Mouse (Mus musculus) thymus, adult 2 months (tissue): Measurements from ENCODE around the gene Nelfb.

Experiments used
- CTCF ChIP-seq: fragments of 200-500 bp; IDR thresholded peaks from 2 replicates; pipeline ENCODE4 v1.5.1; 2012; ENCODE audit warnings: mild to moderate bottlenecking, control low read depth, low read length, moderate library complexity, borderline replicate concordance; ENCODE audit not compliant: control insufficient read depth, poor library complexity, insufficient read depth; ENCODE audit errors: extremely low read depth
- POLR2A ChIP-seq: fragments of 200-500 bp; IDR thresholded peaks from 2 replicates; pipeline ENCODE4 v1.6.1; 2012; ENCODE audit warnings: mild to moderate bottlenecking, low read length, control low read depth, moderate library complexity; ENCODE audit not compliant: control insufficient read depth, poor library complexity, insufficient read depth; ENCODE audit errors: extremely low read depth

DNA sequence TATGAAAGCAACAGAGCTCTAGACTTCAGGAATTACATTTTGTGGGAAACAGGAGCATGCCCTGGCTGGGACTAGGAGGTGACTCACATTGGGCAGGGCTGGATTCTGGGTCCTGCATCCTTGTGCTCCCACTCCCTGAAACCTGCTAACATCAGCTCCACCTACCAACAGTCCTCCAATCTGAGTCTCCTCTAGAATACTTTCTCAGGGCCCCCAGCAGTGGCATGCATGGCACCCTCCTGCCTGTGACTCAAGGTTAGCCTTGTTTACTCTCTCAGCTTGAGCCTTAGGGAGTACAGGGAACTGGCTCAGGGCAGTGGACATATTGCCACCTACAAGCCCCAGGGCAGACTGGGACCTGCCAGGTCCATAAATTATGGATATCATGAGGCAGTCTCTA, 26.8 kb upstream of the Nelfb start:
- no peak for TF ChIP-seq CTCF
- no peak for TF ChIP-seq POLR2A
